Mouse (Mus musculus) adrenal gland, postnatal 10 days (tissue): ENCODE measurements around the gene Slc31a1. TPM values are rescaled to one million over a fixed set of nuclear protein-coding genes. Genes with fewer than 3 reads are reported as not detected.

Experiments used
- DNase-seq: peaks from one replicate; pipeline ENCODE4 v3.0.0; 2021; ENCODE audit warnings: mixed read lengths
- long read RNA-seq, 2 experiments: library from polyadenylated mRNA; stranded (forward); transcript quantifications; one replicate each; pipeline ENCODE4 v2.0.0; 2021
- total RNA-seq, 2 experiments: library from RNA; stranded (reverse); gene quantifications; 2 replicates each; pipeline ENCODE4 v1.2.3; 2021

The Slc31a1 gene
- total RNA-seq, result 10 to 100 TPM; 59.3 to 59.5 TPM
- long read RNA-seq, experiment 1, transcript Slc31a1-201 (5 exons, 3,718 nt), result major isoform, 97 of 117 reads
- long read RNA-seq, experiment 1, partial matches to known transcripts, result 13 of 117 reads
- long read RNA-seq, experiment 1, other reads (novel, unspliced or antisense), result 7 of 117 reads
- long read RNA-seq, experiment 2, transcript Slc31a1-201 (5 exons, 3,718 nt), result major isoform, 88 of 106 reads
- long read RNA-seq, experiment 2, partial matches to known transcripts, result 3 of 106 reads
- long read RNA-seq, experiment 2, other reads (novel, unspliced or antisense), result 15 of 106 reads

DNA sequence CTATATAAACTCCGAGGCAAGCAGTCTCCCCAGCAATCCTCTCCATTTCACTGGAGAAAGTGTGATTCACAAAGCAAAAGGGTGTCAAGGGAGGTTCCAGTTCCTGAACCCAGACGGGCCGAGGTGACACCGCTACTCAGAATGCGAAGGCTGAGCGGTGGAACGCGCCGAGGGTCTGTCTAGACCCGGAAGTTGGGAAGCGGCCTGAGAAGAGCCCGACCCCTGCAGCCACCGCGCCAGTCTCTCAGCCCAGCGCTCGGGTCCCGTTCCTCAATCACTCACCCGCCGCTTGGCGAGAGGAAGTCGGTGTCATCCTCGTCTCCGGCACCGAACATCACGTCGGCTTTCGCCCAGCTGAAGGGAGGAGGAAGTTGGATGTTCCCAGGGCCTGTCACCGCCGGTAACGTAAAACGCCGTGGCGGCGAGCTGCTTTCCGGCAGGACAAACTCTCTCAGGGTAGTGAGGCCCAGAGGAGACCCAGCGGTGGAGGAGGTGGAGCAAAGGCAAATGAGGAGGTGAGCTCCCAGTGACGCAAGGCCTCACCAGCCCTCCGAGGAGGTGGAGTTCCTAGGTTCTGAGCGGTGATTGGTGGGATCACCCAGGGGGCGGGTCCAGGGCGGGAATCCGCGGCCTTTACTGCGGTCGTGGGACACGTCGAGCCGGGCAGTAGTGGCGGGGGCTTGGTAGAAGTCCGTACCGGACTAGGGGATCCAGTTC is at the start of gene Slc31a1, which contains the start of gene Fkbp15:
TSS of gene Slc31a1 (plus strand) at position 640 of the 717 bp plus-strand sequence.
TSS of gene Fkbp15 (minus strand) at position 461 of the 717 bp plus-strand sequence.
- DNase-seq, result peak; percentile 97

- no peak for DNase-seq
Observed at GRCm38 (mm10) chr4:62312821-62313220, 47.7 kb upstream of the Slc31a1 start.

DNA sequence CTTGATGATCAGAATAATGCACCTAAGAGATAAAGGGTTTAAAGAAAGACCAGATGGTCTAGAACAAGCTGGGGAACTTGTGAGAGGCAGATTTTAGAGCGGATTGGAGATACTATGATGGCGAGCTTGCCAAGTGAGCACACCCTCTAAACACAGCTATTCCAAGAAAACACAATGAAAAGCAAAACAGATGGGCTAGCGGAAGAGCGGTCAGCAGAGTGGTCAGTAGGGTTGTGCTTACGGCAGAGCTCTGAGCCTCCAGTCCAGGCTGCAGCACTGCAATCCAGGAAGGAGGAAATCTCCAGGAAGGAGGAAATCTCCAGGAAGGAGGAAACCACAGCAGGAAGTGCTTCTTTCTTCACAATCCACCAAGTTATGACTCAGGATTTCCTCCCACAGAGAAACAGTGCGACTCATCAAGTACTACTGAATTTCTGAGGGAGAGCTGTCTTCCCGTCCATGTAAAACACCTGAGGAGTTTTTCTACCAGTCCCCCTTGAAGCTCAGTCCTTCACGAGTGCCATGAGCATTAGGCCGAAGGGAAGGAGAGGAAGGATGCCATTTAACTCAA is 46.8 kb upstream of the Slc31a1 start:
- no peak for DNase-seq

GRCm38 (mm10) chr4:62314516-62314915 is 46.0 kb upstream of the Slc31a1 start:
- DNase-seq, result no peak

GRCm38 (mm10) chr4:62316456-62316855 is 44.1 kb upstream of the Slc31a1 start:
- no peak for DNase-seq

GRCm38 (mm10) chr4:62318294-62318693 is 42.2 kb upstream of the Slc31a1 start:
- DNase-seq, result no peak

- DNase-seq, result no peak
Observed at GRCm38 (mm10) chr4:62322684-62323083, 37.8 kb upstream of the Slc31a1 start.

DNA sequence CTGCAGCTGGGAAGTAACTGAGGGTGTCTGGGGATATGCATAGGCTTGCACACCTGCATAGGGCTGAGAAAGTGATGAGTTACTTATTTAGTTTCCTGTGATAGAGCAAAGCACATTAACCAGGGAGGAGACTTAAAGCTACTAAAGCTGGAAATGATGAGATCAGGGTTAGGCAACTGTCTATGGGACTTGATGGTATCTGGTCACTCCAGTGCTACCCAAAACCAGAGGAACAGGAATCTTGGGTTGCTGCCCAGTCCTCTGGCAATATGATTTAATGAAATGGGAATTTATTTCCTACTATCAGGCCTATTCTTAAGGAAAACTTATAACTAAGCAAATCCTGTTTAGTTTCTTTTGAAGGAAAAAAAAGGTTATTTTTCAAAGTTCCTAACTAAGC is 34.4 kb upstream of the Slc31a1 start:
- DNase-seq, result no peak

- no peak for DNase-seq
Observed at GRCm38 (mm10) chr4:62328941-62329660, 31.4 kb upstream of the Slc31a1 start.

- no peak for DNase-seq
Observed at GRCm38 (mm10) chr4:62331977-62332376, 28.6 kb upstream of the Slc31a1 start.

DNA sequence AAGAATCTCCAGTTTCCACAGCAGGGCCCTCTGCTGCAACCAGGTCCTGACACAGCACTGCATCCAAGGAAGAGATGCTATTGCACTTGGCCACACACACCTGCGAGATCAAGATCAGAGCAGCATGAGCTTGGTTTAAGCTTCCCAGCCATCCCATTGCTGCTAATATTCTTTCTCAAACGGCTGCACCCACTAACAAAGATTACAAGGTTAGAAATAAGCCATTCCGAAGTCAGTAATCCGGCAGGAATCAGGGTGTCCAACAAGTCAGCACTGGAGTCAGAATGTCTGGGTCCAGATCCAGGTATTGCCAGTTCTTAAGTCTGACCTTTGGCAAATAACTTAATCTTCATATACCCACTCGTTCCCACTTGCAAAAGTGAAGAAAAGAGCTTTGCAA is 22.0 kb upstream of the Slc31a1 start:
- no peak for DNase-seq

- no peak for DNase-seq
Observed at GRCm38 (mm10) chr4:62344000-62344399, 16.5 kb upstream of the Slc31a1 start.

GRCm38 (mm10) chr4:62345827-62346226 is 14.7 kb upstream of the Slc31a1 start:
- DNase-seq, result no peak

GRCm38 (mm10) chr4:62347605-62348328 is 12.8 kb upstream of the Slc31a1 start:
- DNase-seq, result no peak

DNA sequence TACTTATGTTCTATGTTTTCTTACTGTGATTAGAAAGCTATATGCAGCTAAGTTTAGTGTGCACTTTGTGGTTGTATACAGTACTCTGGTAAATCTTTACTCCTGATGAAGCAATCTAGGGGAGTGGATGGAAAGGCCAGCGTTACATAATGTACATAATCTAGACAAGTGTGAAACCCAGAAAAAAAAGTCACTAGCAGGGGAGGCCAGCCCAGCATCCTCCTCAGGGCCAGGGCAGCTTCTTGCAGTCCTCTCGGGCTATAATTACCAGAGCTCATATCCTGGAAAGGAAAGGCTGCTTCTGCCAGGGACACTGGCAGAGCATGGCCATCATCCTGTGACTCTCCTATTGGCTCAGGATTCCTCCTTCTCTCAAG is 12.2 kb upstream of the Slc31a1 start:
- DNase-seq, result no peak

DNA sequence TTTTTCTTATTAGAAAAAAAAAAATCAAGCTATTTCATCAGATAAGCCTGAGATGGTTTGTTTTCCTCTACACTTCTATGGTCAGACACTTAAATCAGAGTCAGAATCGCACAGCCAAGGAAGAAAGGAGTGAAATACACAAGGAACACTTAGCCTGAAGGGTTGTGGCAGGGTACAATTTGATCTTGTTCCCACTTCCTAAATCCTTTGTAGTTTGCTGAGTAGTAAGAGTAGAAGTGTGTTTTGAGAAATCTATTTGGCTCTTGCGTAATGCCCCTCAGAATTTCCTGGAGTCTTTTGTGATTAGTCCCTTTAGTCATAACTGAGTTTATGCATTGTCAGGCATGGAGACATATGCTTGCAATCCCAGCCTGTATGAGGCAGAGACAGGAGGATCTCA is 11.2 kb upstream of the Slc31a1 start:
- no peak for DNase-seq

DNA sequence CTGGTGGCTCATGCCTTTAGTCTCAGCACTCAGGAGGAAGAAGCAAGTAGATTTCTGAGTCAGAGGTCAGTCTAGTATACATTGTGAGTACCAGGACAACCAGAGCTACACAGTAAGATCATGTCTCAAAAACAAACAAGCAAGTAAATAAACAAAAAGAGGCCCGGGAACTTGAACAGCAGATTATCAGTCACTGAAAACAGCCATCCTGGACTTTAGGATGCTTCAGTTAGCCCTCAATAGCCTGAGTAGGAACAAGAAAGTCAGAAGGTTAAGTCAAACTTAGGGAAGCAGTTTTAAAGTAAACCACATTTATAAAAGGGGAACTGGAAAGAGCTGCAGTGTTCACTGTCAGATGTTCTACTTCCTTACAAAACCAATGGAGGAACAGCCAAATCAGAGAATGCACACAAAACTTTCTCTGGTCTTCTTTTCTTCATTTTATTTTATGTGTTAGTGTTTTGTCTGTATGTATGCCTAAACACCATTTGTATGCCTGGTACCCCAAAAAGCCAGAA is 2.8 kb upstream of the Slc31a1 start:
- no peak for DNase-seq

DNA sequence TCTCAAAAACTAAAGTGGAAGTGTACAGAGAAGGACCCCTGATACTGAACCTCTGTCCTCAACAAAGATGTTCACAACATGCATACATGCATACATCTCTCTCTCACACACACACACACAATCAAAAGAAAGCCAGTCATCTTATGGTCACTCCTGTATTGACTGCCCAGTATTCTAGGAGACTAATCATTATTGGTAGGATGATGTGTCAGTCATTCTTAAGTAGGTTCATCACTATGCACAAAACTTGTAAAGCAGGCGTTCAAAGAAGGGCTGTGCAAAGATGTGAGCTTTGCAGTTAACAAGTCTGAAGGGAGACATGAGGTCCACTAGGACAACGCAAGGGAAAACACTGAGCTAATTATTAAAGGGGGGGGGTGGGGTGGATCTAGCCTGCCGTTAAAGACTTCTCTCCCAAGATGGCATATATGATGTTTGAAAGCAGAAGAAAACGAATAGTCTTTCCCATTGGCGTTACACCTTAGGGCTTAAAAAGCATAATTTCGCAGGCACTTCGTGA is 1.2 kb upstream of the Slc31a1 start:
- no peak for DNase-seq

GRCm38 (mm10) chr4:62360805-62361455 is 403 bp downstream of the Slc31a1 start:
- no peak for DNase-seq

DNA sequence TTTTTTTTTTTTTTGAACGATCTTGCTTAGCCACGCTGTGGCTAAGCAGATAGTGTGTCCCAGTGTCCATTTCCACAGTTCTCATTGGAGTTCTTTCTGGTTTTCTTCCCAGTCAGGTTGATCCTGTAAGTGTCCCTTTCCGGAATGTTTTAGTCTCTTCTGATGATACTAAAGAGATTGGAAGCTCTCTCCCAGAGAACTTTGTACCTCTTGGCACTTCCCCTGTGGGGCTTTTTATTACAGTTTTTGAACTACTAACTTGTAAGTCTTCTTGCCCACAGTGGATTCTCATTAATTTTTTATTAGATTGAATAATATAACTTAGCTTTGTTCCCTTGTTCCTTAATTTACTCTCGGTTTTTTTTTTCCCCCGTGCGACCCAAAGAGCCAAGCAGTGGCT is 1.0 kb downstream of the Slc31a1 start:
- no peak for DNase-seq

- DNase-seq, result no peak
Observed at GRCm38 (mm10) chr4:62361997-62362396, 1.5 kb downstream of the Slc31a1 start.
